Mouse (Mus musculus) MEL (cell line): ENCODE measurements at regions not wholly inside any gene's neighbourhood (a gene's known extent, or its start where the extent isn't known, plus 50 kb on each side); places are given as distances from the start of the nearest gene placed in this dataset.
A peak's percentile ranks its signal among the peaks of the same experiment; 100 is the strongest.

Experiments used
- DNase-seq: peaks from one replicate; pipeline ENCODE4 v3.0.0; 2011; ENCODE audit warnings: low read depth, low spot score
- H3K27ac ChIP-seq: 2 replicates; pipeline ENCODE4 v1.5.1; 2012; ENCODE audit warnings: low read depth, mild to moderate bottlenecking, control low read depth, low read length, moderate library complexity; ENCODE audit not compliant: control insufficient read depth
- H3K27me3 ChIP-seq, 2 experiments: fragments of 150-350 bp in 1 of 2; sonication (generic) in 1 of 2; 2 replicates each; pipeline ENCODE4 v1.6.1; 2012; ENCODE audit warnings: low read length in 2 of 2, mild to moderate bottlenecking in 2 of 2, improper control_type of control experiment in 1 of 2, moderate library complexity in 1 of 2; ENCODE audit not compliant: insufficient read depth in 2 of 2, control insufficient read depth in 1 of 2
- H3K36me3 ChIP-seq, 2 experiments: 2 replicates each; pipeline ENCODE4 v1.6.1; 2012 to 2014; ENCODE audit warnings: low read length in 2 of 2, improper control_type of control experiment in 1 of 2, inconsistent platforms in 1 of 2, mild to moderate bottlenecking in 1 of 2; ENCODE audit not compliant: insufficient read depth in 2 of 2, control insufficient read depth in 1 of 2
- H3K4me1 ChIP-seq, 2 experiments: fragments of 150-350 bp in 1 of 2; sonication (generic) in 1 of 2; 2 replicates each; pipeline ENCODE4 v1.6.1; 2012; ENCODE audit warnings: low read length in 2 of 2, improper control_type of control experiment in 1 of 2, mild to moderate bottlenecking in 1 of 2; ENCODE audit not compliant: insufficient read depth in 2 of 2, control insufficient read depth in 1 of 2
- H3K4me3 ChIP-seq, 2 experiments: fragments of 150-350 bp in 1 of 2; sonication (generic) in 1 of 2; 2 replicates each; pipeline ENCODE4 v1.5.1; 2012; ENCODE audit warnings: low read depth in 2 of 2, low read length in 2 of 2, mild to moderate bottlenecking in 2 of 2, moderate library complexity in 2 of 2, control low read depth in 1 of 2, improper control_type of control experiment in 1 of 2; ENCODE audit not compliant: control insufficient read depth in 1 of 2, insufficient read depth in 1 of 2
- H3K79me2 ChIP-seq: 2 replicates; pipeline ENCODE4 v1.6.1; 2012; ENCODE audit warnings: mild to moderate bottlenecking, low read length, moderate library complexity; ENCODE audit not compliant: control insufficient read depth, poor library complexity, insufficient read depth
- H3K9ac ChIP-seq: 2 replicates; pipeline ENCODE4 v1.6.1; 2012; ENCODE audit warnings: low read depth, mild to moderate bottlenecking, control low read depth, low read length, moderate library complexity; ENCODE audit not compliant: control insufficient read depth, poor library complexity, severe bottlenecking
- H3K9me3 ChIP-seq: fragments of 150-350 bp; sonication (generic); replicated peaks from 2 replicates; pipeline ENCODE4 v1.6.1; 2012; ENCODE audit warnings: mild to moderate bottlenecking, low read length, improper control_type of control experiment, moderate library complexity; ENCODE audit not compliant: insufficient read depth
- BHLHE40 ChIP-seq: IDR thresholded peaks from 2 replicates; pipeline ENCODE4 v1.6.1; 2012; ENCODE audit warnings: low read depth, mild to moderate bottlenecking, inconsistent platforms, low read length, improper control_type of control experiment, borderline replicate concordance
- CHD1 ChIP-seq: IDR thresholded peaks from 2 replicates; pipeline ENCODE4 v1.6.1; 2012; ENCODE audit warnings: low read depth, mild to moderate bottlenecking, inconsistent platforms, low read length, improper control_type of control experiment
- E2F4 ChIP-seq: IDR thresholded peaks from 2 replicates; pipeline ENCODE4 v1.6.1; 2011; ENCODE audit warnings: low read depth, low read length, improper control_type of control experiment, borderline replicate concordance
- EP300 ChIP-seq, 2 experiments: IDR thresholded peaks; 2 replicates each; pipeline ENCODE4 v1.6.1; 2011; ENCODE audit warnings: improper control_type of control experiment in 2 of 2, low read length in 2 of 2, low read depth in 1 of 2, mild to moderate bottlenecking in 1 of 2
- ETS1 ChIP-seq: IDR thresholded peaks from 2 replicates; pipeline ENCODE4 v1.6.1; 2012; ENCODE audit warnings: low read depth, mild to moderate bottlenecking, inconsistent platforms, low read length, improper control_type of control experiment, moderate library complexity
- GABPA ChIP-seq: IDR thresholded peaks from 2 replicates; pipeline ENCODE4 v1.6.1; 2012; ENCODE audit warnings: low read depth, mild to moderate bottlenecking, inconsistent platforms, low read length, improper control_type of control experiment, moderate library complexity
- KAT2A ChIP-seq: conservative IDR thresholded peaks from 2 replicates; pipeline ENCODE4 v1.6.1; 2012; ENCODE audit warnings: low read depth, low read length, improper control_type of control experiment, inconsistent platforms
- MEF2A ChIP-seq: IDR thresholded peaks from 2 replicates; pipeline ENCODE4 v1.6.1; 2014; ENCODE audit warnings: low read depth, mild to moderate bottlenecking, inconsistent platforms, low read length, improper control_type of control experiment; ENCODE audit not compliant: poor library complexity, insufficient replicate concordance, severe bottlenecking; ENCODE audit errors: extremely low read depth
- MXI1 ChIP-seq: IDR thresholded peaks from 2 replicates; pipeline ENCODE4 v1.6.1; 2011; ENCODE audit warnings: mild to moderate bottlenecking, low read depth, low read length, improper control_type of control experiment
- MYB ChIP-seq: IDR thresholded peaks from 2 replicates; pipeline ENCODE4 v1.6.1; 2011; ENCODE audit warnings: mild to moderate bottlenecking, low read depth, low read length, improper control_type of control experiment
- NELFE ChIP-seq: IDR thresholded peaks from 2 replicates; pipeline ENCODE4 v1.6.1; 2011; ENCODE audit warnings: low read depth, low read length, improper control_type of control experiment
- POLR2A ChIP-seq, 2 experiments: IDR thresholded peaks; 2 replicates each; pipeline ENCODE4 v1.6.1; 2011 to 2012; ENCODE audit warnings: low read length in 2 of 2, mild to moderate bottlenecking in 2 of 2, control low read depth in 1 of 2, improper control_type of control experiment in 1 of 2, low read depth in 1 of 2, moderate library complexity in 1 of 2; ENCODE audit not compliant: control insufficient read depth in 1 of 2, insufficient read depth in 1 of 2, poor library complexity in 1 of 2
- POLR2AphosphoS5 ChIP-seq: IDR thresholded peaks from 2 replicates; pipeline ENCODE4 v1.6.1; 2012; ENCODE audit warnings: low read depth, borderline replicate concordance, mild to moderate bottlenecking, inconsistent platforms, low read length, moderate library complexity, mixed read lengths
- RAD21 ChIP-seq: IDR thresholded peaks from 2 replicates; pipeline ENCODE4 v1.6.1; 2011; ENCODE audit warnings: mild to moderate bottlenecking, low read depth, low read length, improper control_type of control experiment
- RCOR1 ChIP-seq: IDR thresholded peaks from 2 replicates; pipeline ENCODE4 v1.6.1; 2012; ENCODE audit warnings: low read depth, mild to moderate bottlenecking, inconsistent platforms, low read length, improper control_type of control experiment
- SIN3A ChIP-seq: IDR thresholded peaks from 2 replicates; pipeline ENCODE4 v1.6.1; 2012; ENCODE audit warnings: low read length, improper control_type of control experiment, inconsistent platforms
- SMC3 ChIP-seq: IDR thresholded peaks from 2 replicates; pipeline ENCODE4 v1.6.1; 2011; ENCODE audit warnings: low read depth, low read length, improper control_type of control experiment
- TBP ChIP-seq: IDR thresholded peaks from 2 replicates; pipeline ENCODE4 v1.8.0; 2011; ENCODE audit warnings: low read depth, low read length, improper control_type of control experiment
- TCF12 ChIP-seq: IDR thresholded peaks from 2 replicates; pipeline ENCODE4 v1.6.1; 2014; ENCODE audit warnings: low read depth, mild to moderate bottlenecking, inconsistent platforms, low read length, improper control_type of control experiment, moderate library complexity
- USF1 ChIP-seq: IDR thresholded peaks from 2 replicates; pipeline ENCODE4 v1.6.1; 2014; ENCODE audit warnings: low read depth, mild to moderate bottlenecking, inconsistent platforms, low read length, improper control_type of control experiment, moderate library complexity
- ZC3H11A ChIP-seq: IDR thresholded peaks from 2 replicates; pipeline ENCODE4 v1.6.1; 2012; ENCODE audit warnings: low read depth, mild to moderate bottlenecking, inconsistent platforms, low read length, improper control_type of control experiment
- ZNF384 ChIP-seq: IDR thresholded peaks from 2 replicates; pipeline ENCODE4 v1.6.1; 2012; ENCODE audit warnings: low read depth, mild to moderate bottlenecking, inconsistent platforms, low read length, improper control_type of control experiment

DNA sequence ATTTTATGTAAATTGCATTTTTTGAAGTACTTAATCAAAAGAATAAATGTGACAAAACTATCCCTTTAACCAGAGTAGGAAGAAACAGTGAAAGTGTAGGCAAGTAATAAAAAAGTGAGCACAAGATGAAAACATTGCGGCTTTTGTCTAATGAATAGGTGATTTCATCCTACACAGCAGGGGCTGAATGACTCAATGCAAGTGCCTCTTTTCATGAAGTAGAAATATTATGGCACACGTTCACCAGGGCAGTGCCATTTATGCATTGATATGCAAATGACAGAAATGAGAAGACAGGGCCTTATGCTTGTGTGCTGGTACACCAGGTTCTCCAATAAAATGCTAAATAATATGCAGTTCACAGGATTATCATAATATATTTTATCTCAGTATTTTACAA, 435.8 kb upstream of the Slitrk5 start:
- no peaks in the 10 kb centered on the region for H3K27me3 ChIP-seq
- H3K4me1 ChIP-seq, result no peaks in the 10 kb centered on the region; a peak in 1 of 4 replicates
- H3K27ac ChIP-seq, result no peak overlapping the region
- no peak for DNase-seq
- no peaks in the 10 kb centered on the region for H3K36me3 ChIP-seq
- TF ChIP-seq ZC3H11A (no peak), POLR2AphosphoS5 (no peak), ZNF384 (no peak), POLR2A (IDR thresholded peaks at IDR 0.05; ENCODE audit: control insufficient read depth in 1 of 2, insufficient read depth in 1 of 2, low read depth in 1 of 2, low read length in 2 of 2, poor library complexity in 1 of 2) (no peak), USF1 (no peak), KAT2A (no peak), E2F4 (no peak), SIN3A (no peak), SMC3 (no peak), CHD1 (no peak), RCOR1 (no peak), BHLHE40 (no peak), MEF2A (no peak)
- H3K9ac ChIP-seq, result no peak overlapping the region
- H3K9me3 ChIP-seq, result no peaks in the 10 kb centered on the region
- no peak overlapping the region for H3K4me3 ChIP-seq
- H3K79me2 ChIP-seq, result no peaks in the 10 kb centered on the region

DNA sequence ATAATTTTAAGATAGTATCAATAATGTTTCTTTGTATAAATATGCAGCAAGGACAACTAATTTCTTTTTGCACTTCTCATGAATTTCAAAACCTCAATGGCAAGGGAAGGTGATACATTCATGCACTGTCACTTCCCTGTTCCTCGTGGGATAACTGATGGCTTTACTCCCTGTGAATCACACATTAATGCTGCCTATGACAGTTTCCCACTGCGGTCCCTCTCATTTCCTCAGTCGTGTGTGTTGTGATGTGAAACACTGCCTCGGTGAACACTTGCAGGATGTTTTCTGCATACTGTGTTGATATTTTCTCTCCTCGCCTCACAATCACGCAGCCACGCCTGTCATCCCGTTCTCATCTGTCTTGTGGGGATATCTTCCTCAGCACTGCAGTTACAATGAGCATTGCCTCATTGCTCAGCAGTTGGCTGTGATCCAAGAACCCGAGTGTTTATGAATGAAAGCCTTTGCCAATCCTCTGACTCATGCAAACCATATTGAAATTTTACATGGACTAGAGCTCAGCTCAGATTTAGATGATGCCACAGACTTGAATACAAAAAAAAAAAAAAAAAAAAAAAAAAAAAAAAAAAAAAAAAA, 425.4 kb upstream of the Slitrk5 start:
- Histone ChIP-seq H3K9ac (no peak overlapping the region), H3K36me3 (no peaks in the 10 kb centered on the region), H3K27ac (no peak overlapping the region), H3K4me1 (peaks cover 0 to 8% of the 10 kb centered on the region in 2 experiments; a peak in 2 of 4 replicates), H3K27me3 (no peaks in the 10 kb centered on the region), H3K79me2 (no peaks in the 10 kb centered on the region), H3K4me3 (peak overlapping the region; percentile 37 to 46), H3K9me3 (no peaks in the 10 kb centered on the region)
- peak; percentile 53; the same call in 1 of the 2 replicates for TF ChIP-seq MXI1
- TF ChIP-seq TCF12, result peak; percentile 33; the same call in 1 of the 2 replicates
- no peak for TF ChIP-seq TBP
- TF ChIP-seq ZC3H11A, result peak; percentile 19; the same call in 1 of the 2 replicates
- no peak; the same call in none of the 2 replicates for TF ChIP-seq RAD21
- TF ChIP-seq EP300 (IDR thresholded peaks at IDR 0.05; ENCODE audit: low read depth in 1 of 2, low read length in 2 of 2), result peak; percentile 39 to 46
- no peak for TF ChIP-seq GABPA
- peak; percentile 87 for TF ChIP-seq ETS1
- no peak for TF ChIP-seq E2F4
- peak; percentile 79 for TF ChIP-seq RCOR1
- TF ChIP-seq NELFE, result no peak
- TF ChIP-seq MYB, result 0 out of 2 replicates have a peak, but pooled peaks have one; percentile 13
- peak; percentile 93 for DNase-seq
